Mouse (Mus musculus) gonadal fat pad, adult 2 months (tissue): ENCODE measurements around the gene Ciart. TPM values are rescaled to one million over a fixed set of nuclear protein-coding genes. Genes with fewer than 3 reads are reported as not detected.
"Not testable (repeated sequence)": the region's sequence is repeated elsewhere in the genome, so short reads cannot be mapped to it uniquely, and the experiment has no call there.

Experiments
- DNase-seq: peaks from one replicate; pipeline ENCODE4 v3.0.0-alpha.2; 2012; ENCODE audit warnings: low read depth
- polyA plus RNA-seq: library from polyadenylated mRNA; depleted of rRNA; stranded (reverse); fragments of >200 nt; gene quantifications from 2 replicates; pipeline ENCODE4 v1.2.3, GENCODE M21; 2012; rRNA removed

Gene Ciart
- polyA plus RNA-seq, 1 experiment: 9.0 TPM

DNA sequence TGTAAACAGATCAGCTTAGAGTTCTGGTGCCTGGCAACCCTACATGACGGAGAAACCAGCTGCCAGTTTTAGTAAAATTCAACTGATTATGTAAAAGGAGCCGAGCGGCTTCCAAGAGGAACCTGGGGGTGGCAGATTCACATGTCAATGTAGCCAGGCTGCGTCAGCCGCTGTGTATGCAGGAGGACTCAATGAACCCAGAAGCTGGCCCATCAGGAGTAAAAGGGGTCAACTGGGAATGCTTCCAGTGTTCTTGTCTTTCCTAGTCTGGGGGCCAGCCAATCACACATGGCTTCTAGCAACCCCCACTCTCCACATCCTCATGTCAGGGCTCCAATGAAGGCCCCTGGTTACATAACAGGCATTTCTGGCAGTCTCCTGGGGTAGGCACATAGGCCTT is 17.0 kb downstream of the Ciart start:
- DNase-seq: no peak

DNA sequence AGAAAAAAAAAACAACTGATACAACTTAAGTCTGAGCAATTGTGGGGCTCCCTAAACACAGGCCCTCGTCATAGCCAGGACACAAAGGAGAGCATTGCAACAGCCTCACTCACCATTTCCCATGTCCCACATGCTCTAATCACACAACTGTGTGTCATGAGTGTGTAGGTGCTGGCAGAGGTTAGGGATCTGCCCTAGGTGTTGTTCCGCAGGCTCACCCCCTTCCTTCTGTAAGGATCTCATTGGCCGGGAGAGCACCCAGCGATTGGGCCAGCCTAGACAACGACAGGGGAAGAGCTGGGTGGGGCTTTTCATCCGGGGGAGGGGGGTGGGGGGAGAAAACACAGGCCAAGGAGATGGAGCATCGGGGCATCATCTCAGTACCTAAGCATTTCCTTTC is 18.5 kb downstream of the Ciart start:
- no peak for DNase-seq

DNA sequence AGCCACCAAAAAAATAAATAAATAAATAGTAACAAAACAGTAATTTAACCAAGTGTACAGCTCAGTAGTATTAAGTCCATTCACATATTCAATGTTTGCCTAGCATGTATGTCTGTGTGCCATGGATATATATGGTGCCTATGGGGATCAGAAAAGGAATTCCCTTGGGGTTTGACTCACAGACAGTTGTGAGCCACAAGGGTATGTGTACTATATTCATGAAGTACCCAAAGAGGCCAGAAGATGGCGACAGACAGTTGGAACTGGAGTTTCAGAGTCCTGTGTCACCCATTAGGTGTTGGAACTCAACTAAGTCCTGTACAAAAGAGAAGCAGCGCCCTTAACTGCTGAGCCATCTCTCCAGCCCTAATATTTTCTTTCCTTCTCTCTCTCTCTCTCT is 20.3 kb downstream of the Ciart start:
- no peak for DNase-seq

DNA sequence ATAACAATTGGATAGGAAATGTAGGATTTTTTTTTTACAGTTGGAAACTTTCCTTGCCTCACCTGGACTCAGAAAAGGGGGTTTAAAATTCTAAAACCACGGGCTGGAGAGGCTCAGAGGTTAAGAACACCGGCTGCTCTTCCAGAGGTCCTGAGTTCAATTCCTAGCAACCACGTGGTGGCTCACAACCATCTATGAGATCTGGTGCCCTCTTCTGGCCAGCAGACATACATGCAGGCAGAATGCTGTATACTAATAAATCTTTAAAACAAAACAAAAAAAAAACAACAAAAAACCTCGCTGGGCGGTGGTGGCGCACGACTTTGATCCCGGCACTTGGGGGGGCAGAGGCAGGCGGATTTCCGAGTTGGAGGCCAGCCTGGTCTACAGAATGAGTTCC is 20.8 kb downstream of the Ciart start:
- DNase-seq: no peak

DNA sequence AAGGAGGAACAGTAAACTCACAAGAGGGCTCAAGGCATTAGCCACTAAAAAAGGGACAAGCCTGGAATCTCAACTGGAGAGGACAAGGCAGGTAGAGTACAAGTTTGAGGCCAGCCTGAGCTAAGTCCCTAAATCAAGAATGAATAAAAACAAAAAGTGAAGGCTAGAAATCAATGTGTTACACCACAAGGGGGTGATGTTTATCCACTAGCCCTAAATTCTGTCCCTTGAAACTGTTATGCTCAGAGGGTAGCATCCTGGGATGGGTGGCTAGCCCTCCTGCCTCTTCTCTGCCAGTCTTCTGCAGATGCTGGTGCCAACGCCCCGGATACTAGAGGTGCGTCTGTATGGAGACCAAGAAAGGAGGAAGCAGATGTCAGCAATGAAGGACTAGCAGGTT is 21.7 kb downstream of the Ciart start:
- DNase-seq: no peak

DNA sequence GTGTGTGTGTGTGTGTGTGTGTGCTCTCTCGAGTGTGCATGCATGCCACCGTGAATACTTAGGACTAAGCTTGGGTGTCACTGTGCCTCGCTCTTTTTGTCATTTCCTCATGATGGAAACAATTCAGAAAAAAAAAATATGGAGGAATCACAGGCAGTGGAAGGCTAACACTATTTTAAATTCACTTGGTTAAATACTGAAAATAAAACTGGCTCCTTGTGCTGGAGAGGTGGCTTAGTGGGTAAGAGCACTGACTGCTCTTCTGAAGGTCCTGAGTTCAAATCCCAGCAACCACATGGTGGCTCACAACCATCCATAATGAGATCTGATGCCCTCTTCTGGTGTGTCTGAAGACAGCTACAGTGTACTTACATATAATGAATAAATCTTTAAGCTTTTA is 23.8 kb downstream of the Ciart start:
- DNase-seq: not testable (repeated sequence)

DNA sequence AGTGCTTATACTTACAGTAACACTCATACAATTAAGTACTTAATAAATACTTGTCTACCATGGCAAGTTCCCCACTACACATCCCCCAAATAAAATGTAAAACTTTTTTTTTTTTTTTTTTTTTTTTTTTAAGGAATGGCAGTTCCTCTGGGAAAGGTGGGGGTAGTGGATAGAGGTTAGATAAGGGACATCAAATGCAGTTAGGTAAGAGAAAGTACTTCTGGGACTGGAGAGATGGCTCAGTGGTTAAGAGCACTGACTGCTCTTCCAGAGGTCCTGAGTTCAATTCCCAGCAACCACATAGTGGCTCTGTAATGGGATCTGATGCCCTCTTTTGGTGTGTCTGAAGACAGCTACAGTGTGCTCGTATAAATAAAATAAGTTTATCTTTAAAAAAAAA is 25.0 kb downstream of the Ciart start:
- DNase-seq: not testable (repeated sequence)

DNA sequence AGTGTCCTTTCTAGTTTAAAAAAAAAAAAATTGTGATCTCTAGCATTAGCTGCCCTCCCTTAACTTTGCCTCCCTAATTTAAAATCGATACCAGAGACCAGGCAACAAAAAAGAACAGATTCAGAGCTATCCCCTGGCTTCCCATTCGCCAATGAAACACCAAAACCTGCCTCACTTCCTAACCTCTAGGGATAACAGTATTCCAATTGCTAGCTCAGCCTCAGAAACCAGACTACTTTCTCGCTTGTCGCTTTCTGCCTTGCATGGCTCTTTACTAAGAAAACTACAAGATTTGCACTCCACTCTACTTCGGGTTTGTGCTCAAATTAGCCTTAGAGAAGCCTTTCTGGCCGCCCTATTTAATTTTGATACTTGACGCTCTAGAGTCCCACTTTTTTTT is 25.9 kb downstream of the Ciart start:
- no peak for DNase-seq

DNA sequence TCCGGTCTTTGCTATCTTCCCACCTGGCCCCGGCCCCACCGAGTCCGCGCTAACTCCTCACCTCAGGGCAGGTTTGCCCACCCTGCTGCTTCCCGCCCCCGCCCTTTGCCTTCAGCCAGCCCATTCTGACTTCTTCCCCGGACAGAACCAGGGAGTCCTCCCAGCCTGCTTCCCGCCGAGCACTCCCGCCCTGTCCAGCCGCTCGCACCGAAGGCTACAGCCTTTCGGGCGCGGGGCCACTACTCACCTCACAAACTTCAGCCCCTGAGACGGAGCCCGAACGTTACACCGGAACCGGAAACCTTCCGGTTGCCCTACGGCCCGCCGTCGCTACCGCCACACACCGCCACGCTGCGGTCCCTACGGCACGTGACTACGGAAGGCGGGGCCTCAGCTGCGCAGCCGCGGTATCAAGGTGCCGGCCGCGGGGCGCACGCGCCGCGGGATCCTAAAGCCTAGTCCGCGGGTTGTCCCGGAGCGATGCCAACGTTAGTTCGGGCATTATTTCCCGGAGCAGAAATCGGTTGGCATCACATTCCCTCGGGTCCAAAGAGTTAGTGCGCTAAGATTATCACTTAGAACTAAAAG is 26.5 kb downstream of the Ciart start, which contains the start of gene Prpf3:
TSS of gene Prpf3 (minus strand) at position 384 of the 588 bp plus-strand sequence.
- DNase-seq: no peak

DNA sequence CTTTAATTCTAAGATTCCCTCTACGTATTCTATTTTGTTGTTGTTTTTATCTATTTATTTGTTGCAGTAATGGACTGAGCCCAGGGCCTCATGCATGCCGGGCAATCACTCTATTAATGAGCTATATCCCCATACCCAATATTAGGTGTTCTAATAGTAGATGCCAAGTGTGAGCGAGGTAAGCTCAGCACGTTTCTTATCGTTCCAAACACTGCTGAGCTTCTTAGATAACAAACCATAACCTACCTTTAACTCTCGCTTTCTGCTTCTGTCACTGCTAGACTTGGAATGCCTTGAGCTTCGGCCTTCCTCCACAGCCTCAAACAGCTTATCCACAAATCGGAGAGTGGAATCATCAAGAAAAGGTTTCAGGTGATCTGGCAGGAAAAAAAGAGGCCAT is 30.7 kb downstream of the Ciart start:
- no peak for DNase-seq

DNA sequence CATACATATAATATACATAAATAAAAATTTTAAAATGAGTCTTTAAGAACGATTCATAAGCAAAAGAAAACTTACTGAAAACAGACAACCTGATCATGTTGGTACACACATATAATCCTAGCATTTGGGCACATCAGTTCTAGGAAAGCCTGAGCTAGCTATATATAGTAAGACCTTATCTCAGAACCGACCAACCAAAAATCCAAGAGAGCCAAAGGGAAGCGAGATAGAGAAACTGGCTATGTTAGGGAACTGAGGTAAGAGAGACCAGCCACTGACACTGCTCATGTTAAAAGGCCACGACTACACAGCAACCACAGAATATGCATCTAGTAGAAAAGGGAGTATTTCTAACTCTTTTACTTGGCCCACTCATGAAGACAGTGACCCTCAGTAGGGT is 31.4 kb downstream of the Ciart start:
- DNase-seq: no peak

DNA sequence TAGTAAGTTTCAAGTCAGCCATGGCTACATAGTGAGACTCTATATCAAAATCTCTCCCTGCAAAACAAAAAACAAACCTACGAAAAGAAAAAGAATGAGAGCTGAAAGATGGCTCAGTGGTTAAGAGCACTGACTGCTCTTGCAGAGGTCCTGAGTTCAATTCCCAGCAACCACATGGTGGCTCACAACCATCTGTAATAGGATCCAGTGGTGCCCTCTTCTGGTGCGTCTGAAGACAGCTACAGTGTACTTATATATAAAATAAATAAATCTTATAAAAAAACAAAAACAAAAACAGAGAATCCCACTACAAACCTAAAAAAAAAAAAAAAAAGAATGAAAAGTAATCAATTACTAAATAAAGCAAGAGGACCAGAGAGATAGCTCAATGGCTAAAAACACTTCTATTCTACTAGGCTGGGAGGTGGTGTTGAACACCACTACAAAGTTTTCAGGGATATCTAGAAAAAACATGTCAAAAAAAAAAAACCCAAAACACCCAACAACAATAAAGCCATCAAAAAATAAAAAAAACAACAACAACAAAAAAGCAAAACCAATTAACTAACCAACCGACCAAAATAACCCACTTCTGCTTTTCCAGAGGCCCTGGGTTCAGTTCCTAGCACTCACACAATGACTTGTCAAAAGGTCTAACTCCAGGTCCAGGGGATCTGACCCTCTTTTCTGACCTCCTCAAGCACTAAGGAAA is 39.4 kb downstream of the Ciart start:
- no peak for DNase-seq

DNA sequence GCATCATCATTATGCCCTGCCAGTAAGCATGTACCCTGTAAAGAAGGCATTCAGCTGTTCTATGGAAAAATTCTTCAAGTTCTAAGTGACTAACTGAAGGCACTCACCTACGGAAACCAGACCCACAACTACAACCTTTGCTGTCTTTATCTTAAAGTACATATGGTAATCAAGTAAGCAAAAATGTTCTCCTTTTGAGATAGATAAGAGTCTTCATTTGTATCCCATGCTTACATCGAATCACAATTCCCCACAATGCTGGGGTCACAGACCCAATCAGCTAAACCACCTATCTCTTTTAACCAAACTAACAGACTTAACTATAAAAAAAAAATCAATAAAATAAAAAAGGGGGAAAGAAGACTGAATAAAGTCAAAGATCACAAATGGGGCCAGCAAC is 42.8 kb downstream of the Ciart start:
- DNase-seq: no peak

DNA sequence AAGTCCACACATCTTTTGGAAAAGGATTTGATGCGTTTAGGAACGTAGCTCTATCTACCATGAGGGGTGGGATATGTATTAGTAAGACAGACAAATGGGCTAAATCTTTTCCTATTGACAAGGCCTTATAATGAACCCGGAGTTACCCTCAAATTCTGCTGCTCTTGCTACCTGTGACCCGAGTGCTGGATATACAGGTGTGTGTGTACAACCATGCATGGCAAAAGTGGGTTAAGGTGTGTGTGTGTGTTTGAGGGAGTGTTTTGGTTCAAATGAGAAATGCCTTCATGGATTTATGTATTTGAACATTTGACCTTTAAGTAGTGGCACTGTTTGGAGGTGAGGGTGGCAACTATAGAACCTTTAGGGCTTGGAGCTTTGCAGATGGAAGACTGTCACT is 53.0 kb downstream of the Ciart start:
- DNase-seq: no peak

Other genes with a start within 250 kb of the Ciart start
- gene Mcl1, start 223.5 kb downstream of the Ciart start, polyA plus RNA-seq: 27.3 and 42.5 TPM in 2 replicates
- 12.5 and 15.3 TPM in 2 replicates for gene Adamtsl4, start 194.3 kb downstream of the Ciart start, polyA plus RNA-seq
- gene Ecm1, start 142.7 kb downstream of the Ciart start, polyA plus RNA-seq: 504 and 611 TPM in 2 replicates
- 25.2 and 31.4 TPM in 2 replicates for gene Tars2, start 122.0 kb downstream of the Ciart start, polyA plus RNA-seq
- gene Rprd2, start 63.4 kb downstream of the Ciart start, polyA plus RNA-seq: 11.1 and 16.2 TPM in 2 replicates
- gene Prpf3, start 26.4 kb downstream of the Ciart start, polyA plus RNA-seq: 9.9 and 11.6 TPM in 2 replicates
- 87.1 and 129 TPM in 2 replicates for gene Mrps21, start 10.7 kb downstream of the Ciart start, polyA plus RNA-seq
- 9.5 and 14.8 TPM in 2 replicates for gene BC028528, start 9.8 kb upstream of the Ciart start, polyA plus RNA-seq
- 125 and 127 TPM in 2 replicates for gene Aph1a, start 11.7 kb upstream of the Ciart start, polyA plus RNA-seq
- 12.9 and 14.1 TPM in 2 replicates for gene Car14, start 22.4 kb upstream of the Ciart start, polyA plus RNA-seq
- gene Anp32e, start 47.0 kb upstream of the Ciart start, polyA plus RNA-seq: 13.1 and 28.1 TPM in 2 replicates
- gene Plekho1, start 113.8 kb upstream of the Ciart start, polyA plus RNA-seq: 36.6 and 46.3 TPM in 2 replicates
- 11.7 and 12.2 TPM in 2 replicates for gene Vps45, start 176.2 kb upstream of the Ciart start, polyA plus RNA-seq
- 9.8 and 14.9 TPM in 2 replicates for gene Otud7b, start 222.3 kb upstream of the Ciart start, polyA plus RNA-seq